Mouse (Mus musculus) kidney, embryonic 14.5 days (tissue): ENCODE results near the gene Klhdc1. TPM values are rescaled to one million over a fixed set of nuclear protein-coding genes. Genes with fewer than 3 reads are reported as not detected.

Source experiments
- ATAC-seq: fragments of 200-750 bp; cut with Nextera tagmentation; 2 replicates; pipeline ENCODE4 v1.8.0; 2017; ENCODE audit warnings: moderate number of reproducible peaks, mild to moderate bottlenecking, moderate TSS enrichment, moderate library complexity; ENCODE audit not compliant: low FRiP score, low TSS enrichment
- H3K27ac ChIP-seq: fragments of 300-500 bp; sonication (generic); 2 replicates; pipeline ENCODE4 v1.5.1; 2014; ENCODE audit warnings: low read depth, mild to moderate bottlenecking, low read length, moderate library complexity, mixed read lengths
- H3K27me3 ChIP-seq: fragments of 300-500 bp; sonication (generic); 2 replicates; pipeline ENCODE4 v1.6.1; 2014; ENCODE audit warnings: mild to moderate bottlenecking, low read length; ENCODE audit not compliant: control insufficient read depth, insufficient read depth
- H3K36me3 ChIP-seq: fragments of 300-500 bp; sonication (generic); 2 replicates; pipeline ENCODE4 v1.6.1; 2014; ENCODE audit warnings: low read length, mixed read lengths; ENCODE audit not compliant: control insufficient read depth, insufficient read depth
- H3K4me1 ChIP-seq: fragments of 300-500 bp; sonication (generic); 2 replicates; pipeline ENCODE4 v1.6.1; 2014; ENCODE audit warnings: low read length, mixed read lengths; ENCODE audit not compliant: control insufficient read depth, insufficient read depth
- H3K4me2 ChIP-seq: fragments of 300-500 bp; sonication (generic); replicated peaks from 2 replicates; pipeline ENCODE4 v1.6.1; 2014; ENCODE audit warnings: low read depth, mild to moderate bottlenecking, low read length
- H3K4me3 ChIP-seq: fragments of 300-500 bp; sonication (generic); 2 replicates; pipeline ENCODE4 v1.5.1; 2014; ENCODE audit warnings: mild to moderate bottlenecking, low read length
- H3K9ac ChIP-seq: fragments of 300-500 bp; sonication (generic); 2 replicates; pipeline ENCODE4 v1.6.1; 2014; ENCODE audit warnings: low read depth, mild to moderate bottlenecking, low read length, moderate library complexity
- H3K9me3 ChIP-seq: fragments of 300-500 bp; sonication (generic); 2 replicates; pipeline ENCODE4 v1.6.1; 2016; ENCODE audit warnings: low read length; ENCODE audit not compliant: control insufficient read depth
- WGBS: fragments of 180-500 bp; shearing (Covaris S2); extraction: QIAGEN DNeasy Blood & Tissue Kit; methylation state at CpG from one replicate; pipeline ENCODE4 v1.1.7; 2014; 5-methylcytosine and 5-hydroxymethylcytosine counted together
- polyA plus RNA-seq: library from polyadenylated mRNA; unstranded; fragments of >200 nt; fragmentation: Nextera tagmentation; extraction: Ambion mirVana; gene quantifications from 2 replicates; pipeline ENCODE4 v1.2.1, GENCODE M21; 2014

Gene Klhdc1
- polyA plus RNA-seq, 1 experiment from 2014 or later = 5.7 TPM

DNA sequence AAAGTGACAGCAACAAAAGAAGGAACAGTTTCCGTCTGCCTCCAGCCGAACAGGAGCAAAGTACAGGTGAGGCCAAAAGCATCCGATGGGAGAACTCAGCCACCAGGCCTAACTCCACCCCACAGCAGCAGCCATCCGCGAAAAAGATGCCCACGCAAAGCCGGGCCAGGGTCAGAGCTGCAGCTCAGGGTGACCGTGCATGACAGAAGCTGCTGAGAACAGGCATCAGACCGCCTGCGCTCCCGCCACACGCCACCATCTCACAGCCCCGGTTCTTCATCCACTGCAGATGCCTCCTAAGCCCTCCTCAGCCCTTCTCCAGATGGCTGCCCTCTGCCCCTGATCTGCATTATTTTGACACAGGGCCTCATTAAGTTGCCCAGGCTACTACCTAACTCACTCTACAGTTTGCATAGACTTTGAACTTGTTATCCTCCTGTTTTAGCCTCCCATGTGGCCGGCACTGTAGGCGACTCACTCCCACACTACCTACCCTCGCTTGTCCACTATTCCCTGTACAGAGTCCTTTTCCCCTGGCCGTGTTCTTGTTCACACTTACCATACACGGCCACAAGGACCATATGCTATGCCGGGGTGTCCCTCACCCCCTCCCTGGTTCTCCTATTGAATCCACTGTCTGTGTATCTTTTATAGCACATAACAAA, 20.2 kb upstream of the Klhdc1 start:
- H3K27me3 ChIP-seq = no peaks in the 10 kb centered on the region
- H3K4me3 ChIP-seq = no peak overlapping the region
- 74% methylated on average over 19 of the region's 19 CpGs for WGBS
- no peak overlapping the region for H3K9ac ChIP-seq
- H3K27ac ChIP-seq = no peak overlapping the region
- H3K4me1 ChIP-seq = no peaks in the 10 kb centered on the region
- H3K9me3 ChIP-seq = no peaks in the 10 kb centered on the region
- ATAC-seq = peak; percentile 71; the same call in 1 of the 2 replicates
- H3K36me3 ChIP-seq = peaks cover 51% of the 10 kb centered on the region
- H3K4me2 ChIP-seq = no peak overlapping the region

DNA sequence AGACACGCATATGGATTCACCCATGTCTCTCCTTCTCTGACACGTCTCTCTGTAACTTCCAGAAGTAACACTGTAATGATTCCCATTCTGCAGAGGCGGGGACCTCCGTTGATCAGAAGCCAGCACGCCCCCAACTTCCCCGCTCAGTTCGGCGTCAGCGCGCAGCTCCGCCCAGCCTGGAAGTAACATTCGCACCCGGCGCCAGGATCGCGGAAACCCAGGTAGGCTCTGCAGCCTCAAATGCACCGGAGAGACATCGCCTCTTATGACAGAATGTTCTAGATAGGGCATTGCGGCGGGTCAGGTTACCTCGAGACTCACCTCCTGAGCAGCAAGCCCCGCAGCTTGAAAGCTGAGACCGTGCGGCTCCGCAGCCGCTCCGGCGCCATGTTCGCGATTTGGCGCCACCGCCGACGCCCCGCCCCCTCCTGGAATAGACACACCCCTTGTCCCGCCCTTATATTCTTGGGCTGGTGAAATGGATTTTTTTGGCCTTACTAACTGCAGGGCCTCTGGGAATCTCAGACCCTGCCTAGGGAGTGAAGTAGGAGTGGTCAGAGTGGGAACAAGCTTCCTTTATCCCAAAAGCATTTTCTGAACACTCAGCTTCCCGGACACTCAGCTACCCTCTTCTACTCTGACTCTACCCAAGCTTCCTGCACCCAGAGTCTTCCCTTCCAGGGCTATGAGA, 13.1 kb upstream of the Klhdc1 start, which contains the start of gene Pole2:
Gene Pole2 (minus strand): TSS at position 420 of the 691 bp plus-strand sequence.
- peak; percentile 97 for ATAC-seq
- Histone ChIP-seq H3K4me3 (peak within 1 kb of the TSS; percentile 51), H3K4me2 (peak within 1 kb of the TSS; percentile 42), H3K9me3 (no peaks in the 10 kb centered on the region), H3K27me3 (no peaks in the 10 kb centered on the region), H3K9ac (peak within 1 kb of the TSS; percentile 55), H3K27ac (peak within 1 kb of the TSS; percentile 80), H3K36me3 (peaks cover 16% of the 10 kb centered on the region; the same call in 1 of the 2 replicates), H3K4me1 (0 out of 2 replicates have a peak, but pooled peaks cover 5% of the 10 kb centered on the region)
- WGBS = 1% methylated on average over 37 of the region's 37 CpGs

DNA sequence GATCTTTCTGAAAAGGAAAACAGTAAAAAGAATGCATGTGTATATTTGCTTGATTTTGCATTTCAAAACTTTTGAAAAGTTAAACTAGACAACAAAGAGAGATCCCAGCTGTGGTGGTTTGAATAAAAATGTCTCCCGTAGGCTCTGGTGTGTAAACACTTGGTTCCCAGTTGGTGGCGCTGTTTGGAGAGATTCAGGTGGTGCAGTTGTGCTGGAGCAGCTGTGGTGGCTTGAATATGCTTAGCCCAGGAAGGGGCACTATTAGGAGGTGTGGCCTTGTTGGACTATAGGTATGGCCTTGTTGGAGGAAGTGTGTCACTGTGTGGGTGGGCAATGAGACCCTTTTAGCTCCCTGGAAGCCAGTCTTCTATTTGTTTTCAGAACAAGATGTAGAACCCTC, 11.7 kb upstream of the Klhdc1 start:
- ATAC-seq = no peak
- H3K9me3 ChIP-seq = no peaks in the 10 kb centered on the region
- H3K4me2 ChIP-seq = no peak overlapping the region
- no peaks in the 10 kb centered on the region for H3K27me3 ChIP-seq
- peaks cover 12% of the 10 kb centered on the region; the same call in 1 of the 2 replicates for H3K36me3 ChIP-seq
- 77% methylated on average over 2 of the region's 2 CpGs for WGBS
- 0 out of 2 replicates have a peak, but pooled peaks cover 5% of the 10 kb centered on the region for H3K4me1 ChIP-seq
- no peak overlapping the region for H3K9ac ChIP-seq
- no peak overlapping the region for H3K27ac ChIP-seq
- H3K4me3 ChIP-seq = no peak overlapping the region

DNA sequence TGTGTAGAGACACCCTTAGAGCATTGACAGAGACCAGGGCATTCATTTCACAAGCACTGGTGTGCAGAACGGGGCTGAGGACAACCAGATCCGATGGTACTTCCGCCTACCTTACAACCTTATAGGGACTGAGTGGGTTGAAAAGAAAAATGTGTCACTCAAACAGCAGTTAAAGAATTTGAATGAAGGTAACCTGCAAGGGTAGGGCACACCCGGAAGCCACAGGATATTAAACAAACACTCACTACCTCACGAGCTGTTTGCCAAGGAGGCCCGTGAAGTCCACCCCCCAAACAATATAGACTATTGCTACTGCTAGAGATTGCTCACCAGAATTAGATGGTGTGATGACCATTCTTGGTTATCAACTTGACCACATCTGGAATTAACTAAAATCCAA, 5.2 kb upstream of the Klhdc1 start:
- Histone ChIP-seq H3K27me3 (no peaks in the 10 kb centered on the region), H3K36me3 (no peaks in the 10 kb centered on the region), H3K4me1 (peaks cover 3% of the 10 kb centered on the region; the same call in 1 of the 2 replicates), H3K4me3 (no peak overlapping the region), H3K9ac (no peak overlapping the region), H3K9me3 (no peaks in the 10 kb centered on the region), H3K4me2 (no peak overlapping the region), H3K27ac (no peak overlapping the region)
- WGBS = 90% methylated on average over 6 of the region's 6 CpGs
- ATAC-seq = no peak

DNA sequence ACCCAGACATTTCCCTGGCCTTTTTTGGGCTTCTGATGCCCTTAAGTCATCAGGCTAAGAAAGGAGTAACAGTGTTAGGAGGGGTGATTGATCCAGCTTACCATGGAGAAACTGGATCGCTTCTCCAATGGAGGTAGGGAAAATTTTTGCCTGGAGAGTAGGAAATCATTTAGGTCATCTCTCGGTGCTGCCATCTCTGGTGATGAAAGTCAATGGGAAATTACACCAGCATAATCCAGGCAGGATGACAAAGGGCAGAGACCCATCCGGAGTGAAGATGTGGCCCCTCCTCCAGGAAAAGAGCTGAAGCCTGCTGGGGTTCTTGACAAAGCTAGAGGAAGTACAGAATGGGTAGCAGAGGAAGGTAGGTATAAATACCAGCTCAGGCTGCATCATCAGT, 2.7 kb upstream of the Klhdc1 start:
- WGBS = 46% methylated on average over 3 of the region's 3 CpGs

DNA sequence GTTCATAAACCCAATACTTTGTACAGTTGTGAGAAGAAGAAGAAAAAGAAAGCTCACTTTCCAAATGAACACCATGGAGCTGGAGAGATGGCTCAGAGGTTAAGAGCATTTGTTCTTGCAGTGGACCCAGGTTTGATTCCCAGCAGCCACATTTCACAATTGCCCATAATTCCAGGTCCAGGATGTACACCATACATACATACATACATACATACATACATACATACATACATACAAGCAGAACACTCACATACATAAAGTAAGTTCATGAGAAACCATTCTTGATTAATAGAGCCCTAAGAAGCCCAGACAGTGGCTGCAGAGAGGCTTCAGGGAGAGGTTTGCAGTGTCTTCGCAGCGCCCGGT, 412 bp downstream of the Klhdc1 start:
- ATAC-seq = no peak; the same call in 1 of the 2 replicates
- peak overlapping the region; percentile 85 for H3K9ac ChIP-seq

More for the DNA sequence above, 2.7 kb upstream of the Klhdc1 start:
- Histone ChIP-seq H3K9me3 (no peaks in the 10 kb centered on the region), H3K36me3 (no peaks in the 10 kb centered on the region), H3K4me1 (peaks cover 9% of the 10 kb centered on the region; the same call in 1 of the 2 replicates), H3K4me3 (no peak overlapping the region), H3K27me3 (no peaks in the 10 kb centered on the region), H3K9ac (no peak overlapping the region), H3K27ac (no peak overlapping the region), H3K4me2 (no peak overlapping the region)
- ATAC-seq = no peak

DNA sequence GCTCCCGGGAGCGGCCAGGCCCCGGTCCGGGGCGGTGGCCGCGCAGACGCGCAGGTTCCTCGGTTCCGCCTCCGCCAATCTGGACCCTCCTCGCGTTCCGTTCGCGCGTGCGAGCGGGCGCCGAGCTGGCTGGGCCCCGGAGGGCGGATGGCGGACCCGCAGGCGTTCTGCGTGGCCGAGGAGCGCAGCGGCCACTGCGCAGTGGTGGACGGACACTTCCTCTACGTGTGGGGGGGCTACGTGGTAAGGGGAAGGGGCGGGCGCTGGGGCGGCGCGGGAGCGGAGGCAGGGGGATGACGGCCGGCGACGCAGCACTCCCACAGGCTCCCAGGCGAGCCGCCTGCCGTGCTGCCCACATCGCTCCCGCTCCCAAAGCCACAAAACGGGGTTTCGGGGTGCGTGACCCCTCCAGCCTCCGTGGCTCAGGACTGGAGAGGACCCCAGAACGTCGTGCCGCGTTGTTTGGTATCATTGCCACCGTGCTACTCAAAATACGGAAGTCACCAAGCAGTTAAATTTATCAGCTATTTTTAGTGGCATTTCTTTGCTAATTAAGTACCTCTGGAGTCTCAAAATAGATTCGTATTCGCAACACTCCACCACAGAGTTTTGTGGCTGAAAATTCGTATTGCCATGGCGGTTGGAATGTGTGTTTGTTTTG, 925 bp downstream of the Klhdc1 start:
- H3K9ac ChIP-seq = peak overlapping the region; percentile 85
- WGBS = 1% methylated on average over 57 of the region's 64 CpGs
- ATAC-seq = peak; percentile 97

More for the DNA sequence above, 412 bp downstream of the Klhdc1 start:
- H3K4me1 ChIP-seq = peaks cover 9% of the 10 kb centered on the region; the same call in 1 of the 2 replicates
- peak overlapping the region; percentile 64; the same call in 1 of the 2 replicates for H3K27ac ChIP-seq
- peak overlapping the region; percentile 65 for H3K4me2 ChIP-seq
- peak overlapping the region; percentile 70 for H3K4me3 ChIP-seq
- WGBS = 0% methylated on average over 3 of the region's 3 CpGs
- H3K36me3 ChIP-seq = no peaks in the 10 kb centered on the region
- H3K27me3 ChIP-seq = no peaks in the 10 kb centered on the region
- H3K9me3 ChIP-seq = no peaks in the 10 kb centered on the region

DNA sequence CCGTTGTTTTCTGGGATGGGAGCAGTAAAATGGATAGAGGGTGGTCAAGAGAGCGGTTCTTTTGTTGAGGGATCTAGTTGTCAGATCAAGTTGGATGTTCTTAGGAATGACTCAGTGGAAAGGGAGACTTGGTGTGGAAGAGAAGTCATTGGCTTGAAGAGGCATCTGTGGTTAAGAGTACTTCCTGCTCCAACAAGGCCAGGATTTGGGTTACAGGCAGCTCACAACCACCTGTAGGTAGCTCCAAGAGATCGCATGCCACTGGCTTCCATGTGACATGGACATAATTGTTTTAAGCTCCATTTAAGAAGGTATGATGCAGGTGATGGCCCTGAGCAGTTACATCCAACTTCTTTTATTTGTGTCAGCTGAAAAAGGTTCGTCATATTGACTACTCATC, 8.8 kb downstream of the Klhdc1 start:
- H3K27ac ChIP-seq = no peak overlapping the region
- no peaks in the 10 kb centered on the region for H3K27me3 ChIP-seq
- H3K4me3 ChIP-seq = no peak overlapping the region
- no peaks in the 10 kb centered on the region for H3K36me3 ChIP-seq
- no peaks in the 10 kb centered on the region for H3K4me1 ChIP-seq
- H3K9ac ChIP-seq = no peak overlapping the region
- ATAC-seq = no peak
- no peak overlapping the region for H3K4me2 ChIP-seq
- H3K9me3 ChIP-seq = no peaks in the 10 kb centered on the region
- WGBS = 72% methylated on average over 4 of the region's 4 CpGs

More for the DNA sequence above, 925 bp downstream of the Klhdc1 start:
- Histone ChIP-seq H3K27me3 (no peaks in the 10 kb centered on the region), H3K4me2 (peak overlapping the region; percentile 65), H3K36me3 (no peaks in the 10 kb centered on the region), H3K4me3 (peak overlapping the region; percentile 70), H3K4me1 (peaks cover 9% of the 10 kb centered on the region; the same call in 1 of the 2 replicates), H3K9me3 (no peaks in the 10 kb centered on the region), H3K27ac (peak overlapping the region; percentile 64; the same call in 1 of the 2 replicates)
